Mouse (Mus musculus) testis, adult 10 weeks (tissue): ENCODE data around the gene Snca. TPM values are rescaled to one million over a fixed set of nuclear protein-coding genes. Genes with fewer than 3 reads are reported as not detected.

Experiments used
- polyA plus RNA-seq: library from polyadenylated mRNA; stranded (reverse); fragments of 350-450 nt; fragmentation: Illumina TruSeq; extraction: RNeasy Lipid Tissue Mini Kit (QIAGEN cat#74804); gene quantifications from one replicate; pipeline ENCODE4 v1.2.3, GENCODE M21; 2014; ENCODE audit warnings: low read depth, low replicate concordance

The Snca gene
- 0.17 TPM for polyA plus RNA-seq

DNA sequence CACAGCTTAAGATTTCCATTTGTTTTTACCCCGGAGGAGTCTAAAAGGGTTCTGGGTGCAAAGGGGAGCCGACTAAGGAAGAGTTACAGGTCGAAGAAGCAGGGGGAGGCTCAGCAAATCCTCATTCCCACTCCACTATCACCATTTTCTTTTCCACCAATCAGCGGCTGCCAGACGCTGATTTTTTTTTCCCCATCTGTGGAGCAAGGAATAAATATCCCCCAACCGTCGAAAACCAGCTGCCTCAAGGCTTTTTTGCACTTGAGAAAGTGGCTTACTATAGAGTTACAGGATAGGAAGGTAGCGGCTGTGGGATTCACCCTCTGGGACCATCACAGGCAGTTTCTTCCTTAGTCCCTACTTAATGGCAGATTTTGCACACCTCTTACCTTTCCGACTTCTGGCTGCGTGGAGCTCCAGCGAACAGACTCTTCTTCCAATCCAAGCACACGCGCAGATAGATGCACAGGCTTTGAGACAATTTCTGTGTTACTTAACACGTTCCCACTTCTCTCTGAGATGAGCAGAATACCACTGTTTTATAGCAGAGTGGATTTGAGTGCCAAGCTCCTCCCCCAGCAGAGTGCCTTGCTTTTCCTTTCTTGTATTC is at the start of gene Snca:
TSS of gene Snca (minus strand) at position 574 of the 610 bp plus-strand sequence.

Other genes starting within 250 kb of the Snca start
- gene Mmrn1, start 95.1 kb upstream of the Snca start, polyA plus RNA-seq: 1.4 TPM